Mouse (Mus musculus): ENCODE measurements around the gene Gm17535. TPM values are rescaled to one million over a fixed set of nuclear protein-coding genes. Genes with fewer than 3 reads are reported as not detected.
"Not testable (repeated sequence)": the region's sequence is repeated elsewhere in the genome, so short reads cannot be mapped to it uniquely, and the experiment has no call there.

The Gm17535 gene
- total RNA-seq, 2 experiments from 2014 or later = not detected

DNA sequence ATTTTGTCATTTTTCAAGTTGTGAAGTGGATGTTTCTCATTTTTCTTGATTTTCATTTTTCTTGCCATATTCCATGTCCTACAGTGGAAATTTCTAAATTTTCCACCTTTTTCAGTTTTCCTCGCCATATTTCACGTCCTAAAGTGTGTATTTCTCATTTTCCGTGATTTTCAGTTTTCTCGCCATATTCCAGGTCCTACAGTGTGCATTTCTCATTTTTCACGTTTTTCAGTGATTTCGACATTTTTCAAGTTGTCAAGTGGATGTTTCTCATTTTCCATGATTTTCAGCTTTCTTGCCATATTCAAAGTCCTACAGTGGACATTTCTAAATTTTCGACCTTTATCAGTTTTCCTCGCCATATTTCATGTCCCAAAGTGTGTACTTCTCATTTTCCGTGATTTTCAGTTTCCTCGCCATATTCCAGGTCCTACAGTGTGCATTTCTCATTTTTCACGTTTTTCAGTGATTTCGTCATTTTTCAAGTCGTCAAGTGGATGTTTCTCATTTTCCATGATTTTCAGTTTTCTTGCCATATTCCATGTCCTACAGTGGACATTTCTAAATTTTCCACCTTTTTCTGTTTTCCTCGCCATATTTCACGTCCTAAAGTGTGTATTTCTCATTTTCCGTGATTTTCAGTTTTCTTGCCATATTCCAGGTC is 10.3 kb upstream of the Gm17535 start:
- not testable (repeated sequence) for ATAC-seq (replicated peaks; ENCODE audit: low FRiP score, poor library complexity, severe bottlenecking)

DNA sequence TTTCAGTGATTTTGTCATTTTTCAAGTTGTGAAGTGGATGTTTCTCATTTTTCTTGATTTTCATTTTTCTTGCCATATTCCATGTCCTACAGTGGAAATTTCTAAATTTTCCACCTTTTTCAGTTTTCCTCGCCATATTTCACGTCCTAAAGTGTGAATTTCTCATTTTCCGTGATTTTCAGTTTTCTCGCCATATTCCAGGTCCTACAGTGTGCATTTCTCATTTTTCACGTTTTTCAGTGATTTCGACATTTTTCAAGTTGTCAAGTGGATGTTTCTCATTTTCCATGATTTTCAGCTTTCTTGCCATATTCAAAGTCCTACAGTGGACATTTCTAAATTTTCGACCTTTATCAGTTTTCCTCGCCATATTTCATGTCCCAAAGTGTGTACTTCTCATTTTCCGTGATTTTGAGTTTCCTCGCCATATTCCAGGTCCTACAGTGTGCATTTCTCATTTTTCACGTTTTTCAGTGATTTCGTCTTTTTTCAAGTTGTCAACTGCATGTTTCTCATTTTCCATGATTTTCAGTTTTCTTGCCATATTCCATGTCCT is 9.4 kb upstream of the Gm17535 start, which contains the start of gene Gm10717:
Gene Gm10717 (plus strand): TSS at position 506 of the 556 bp plus-strand sequence.
- ATAC-seq (replicated peaks; ENCODE audit: low FRiP score, poor library complexity, severe bottlenecking) = not testable (repeated sequence)

DNA sequence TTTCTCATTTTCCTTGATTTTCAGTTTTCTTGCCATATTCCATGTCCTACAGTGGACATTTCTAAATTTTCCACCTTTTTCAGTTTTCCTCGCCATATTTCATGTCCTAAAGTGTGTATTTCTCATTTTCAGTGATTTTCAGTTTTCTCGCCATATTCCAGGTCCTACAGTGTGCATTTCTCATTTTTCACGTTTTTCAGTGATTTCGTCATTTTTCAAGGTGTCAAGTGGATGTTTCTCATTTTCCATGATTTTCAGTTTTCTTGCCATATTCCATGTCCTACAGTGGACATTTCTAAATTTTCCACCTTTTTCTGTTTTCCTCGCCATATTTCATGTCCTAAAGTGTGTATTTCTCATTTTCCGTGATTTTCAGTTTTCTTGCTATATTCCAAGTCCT is 8.7 kb upstream of the Gm17535 start:
- not testable (repeated sequence) for ATAC-seq (replicated peaks; ENCODE audit: low FRiP score, poor library complexity, severe bottlenecking)

DNA sequence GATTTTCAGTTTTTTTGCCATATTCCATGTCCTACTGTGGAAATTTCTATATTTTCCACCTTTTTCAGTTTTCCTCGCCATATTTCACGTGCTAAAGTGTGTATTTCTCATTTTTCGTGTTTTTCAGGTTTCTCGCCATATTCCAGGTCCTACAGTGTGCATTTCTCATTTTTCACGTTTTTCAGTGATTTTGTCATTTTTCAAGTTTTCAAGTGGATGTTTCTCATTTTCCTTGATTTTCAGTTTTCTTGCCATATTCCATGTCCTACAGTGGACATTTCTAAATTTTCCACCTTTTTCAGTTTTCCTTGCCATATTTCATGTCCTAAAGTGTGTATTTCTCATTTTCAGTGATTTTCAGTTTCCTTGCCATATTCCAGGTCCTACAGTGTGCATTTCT is 8.3 kb upstream of the Gm17535 start:
- not testable (repeated sequence) for ATAC-seq (replicated peaks; ENCODE audit: low FRiP score, poor library complexity, severe bottlenecking)

DNA sequence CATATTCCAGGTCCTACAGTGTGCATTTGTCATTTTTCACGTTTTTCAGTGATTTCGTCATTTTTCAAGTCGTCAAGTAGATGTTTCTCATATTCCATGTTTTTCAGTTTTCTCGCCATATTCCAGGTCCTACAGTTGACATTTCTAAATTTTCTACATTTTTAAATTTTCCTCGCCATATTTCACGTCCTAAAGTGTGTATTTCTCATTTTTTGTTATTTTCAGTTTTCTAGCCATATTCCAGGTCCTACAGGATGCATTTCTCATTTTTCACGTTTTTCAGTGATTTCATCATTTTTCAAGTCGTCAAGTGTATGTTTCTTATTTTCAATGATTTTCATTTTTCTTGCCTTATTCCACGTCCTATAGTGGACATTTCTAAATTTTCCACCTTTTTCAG is 7.7 kb upstream of the Gm17535 start:
- ATAC-seq (replicated peaks; ENCODE audit: low FRiP score, poor library complexity, severe bottlenecking) = not testable (repeated sequence)

- not testable (repeated sequence) for ATAC-seq (replicated peaks; ENCODE audit: low FRiP score, poor library complexity, severe bottlenecking)
Measured at GRCm38 (mm10) chr9:3027200-3027599, 7.2 kb upstream of the Gm17535 start.

GRCm38 (mm10) chr9:3029276-3030000 is 5.0 kb upstream of the Gm17535 start:
- ATAC-seq (replicated peaks; ENCODE audit: low FRiP score, poor library complexity, severe bottlenecking) = not testable (repeated sequence)

GRCm38 (mm10) chr9:3030677-3031318 is 3.6 kb upstream of the Gm17535 start:
- ATAC-seq (replicated peaks; ENCODE audit: low FRiP score, poor library complexity, severe bottlenecking) = not testable (repeated sequence)

DNA sequence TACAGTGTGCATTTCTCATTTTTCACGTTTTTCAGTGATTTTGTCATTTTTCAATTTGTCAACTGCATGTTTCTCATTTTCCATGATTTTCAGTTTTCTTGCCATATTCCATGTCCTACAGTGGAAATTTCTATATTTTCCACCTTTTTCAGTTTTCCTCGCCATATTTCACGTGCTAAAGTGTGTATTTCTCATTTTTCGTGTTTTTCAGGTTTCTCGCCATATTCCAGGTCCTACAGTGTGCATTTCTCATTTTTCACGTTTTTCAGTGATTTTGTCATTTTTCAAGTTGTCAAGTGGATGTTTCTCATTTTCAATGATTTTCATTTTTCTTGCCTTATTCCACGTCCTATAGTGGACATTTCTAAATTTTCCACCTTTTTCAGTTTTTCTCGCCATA is 2.2 kb downstream of the Gm17535 start, which contains the start of gene Gm10715:
Gene Gm10715 (plus strand): TSS at position 301 of the 400 bp plus-strand sequence.
- not testable (repeated sequence) for ATAC-seq (replicated peaks; ENCODE audit: low FRiP score, poor library complexity, severe bottlenecking)

DNA sequence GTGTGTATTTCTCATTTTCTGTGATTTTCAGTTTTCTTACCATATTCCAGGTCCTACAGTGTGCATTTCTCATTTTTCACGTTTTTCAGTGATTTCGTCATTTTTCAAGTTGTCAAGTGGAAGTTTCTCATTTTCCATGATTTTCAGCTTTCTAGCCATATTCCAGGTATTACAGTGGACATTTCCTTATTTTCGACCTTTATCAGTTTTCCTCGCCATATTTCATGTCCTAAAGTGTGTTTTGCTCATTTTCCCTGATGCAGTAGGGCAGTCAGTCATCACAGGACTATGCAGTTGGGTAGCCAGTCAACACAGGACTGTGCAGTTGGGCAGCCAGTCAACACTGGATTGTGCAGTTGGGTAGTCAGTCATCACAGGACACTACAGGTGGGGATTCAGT is 3.8 kb downstream of the Gm17535 start:
- not testable (repeated sequence) for ATAC-seq (replicated peaks; ENCODE audit: low FRiP score, poor library complexity, severe bottlenecking)

Other genes starting within 250 kb of the Gm17535 start
- not detected in 2 replicates for gene Gm10722, start 33.7 kb upstream of the Gm17535 start, total RNA-seq (2015; ENCODE audit: low replicate concordance)
- not detected in 2 replicates for gene Gm10722, start 33.7 kb upstream of the Gm17535 start, total RNA-seq (2017; ENCODE audit: low replicate concordance)
- not detected in 2 replicates for gene Gm11168, start 31.3 kb upstream of the Gm17535 start, total RNA-seq (2015; ENCODE audit: low replicate concordance)
- gene Gm11168, start 31.3 kb upstream of the Gm17535 start, total RNA-seq (2017; ENCODE audit: low replicate concordance) = 4.9 TPM in 1 of 2 replicates, not detected in the other
- gene Gm10721, start 21.5 kb upstream of the Gm17535 start, total RNA-seq (2015; ENCODE audit: low replicate concordance) = not detected in 2 replicates
- 0.51 TPM in 1 of 2 replicates, not detected in the other for gene Gm10721, start 21.5 kb upstream of the Gm17535 start, total RNA-seq (2017; ENCODE audit: low replicate concordance)
- not detected in 2 replicates for gene Gm10720, start 18.9 kb upstream of the Gm17535 start, total RNA-seq (2015; ENCODE audit: low replicate concordance)
- 1.3 TPM in 1 of 2 replicates, not detected in the other for gene Gm10720, start 18.9 kb upstream of the Gm17535 start, total RNA-seq (2017; ENCODE audit: low replicate concordance)
- gene Gm10719, start 17.2 kb upstream of the Gm17535 start, total RNA-seq (2015; ENCODE audit: low replicate concordance) = not detected in 2 replicates
- 18.1 and 20.0 TPM in 2 replicates for gene Gm10719, start 17.2 kb upstream of the Gm17535 start, total RNA-seq (2017; ENCODE audit: low replicate concordance)
- gene Gm10718, start 11.1 kb upstream of the Gm17535 start, total RNA-seq (2015; ENCODE audit: low replicate concordance) = 7.2 TPM in 1 of 2 replicates, not detected in the other
- gene Gm10718, start 11.1 kb upstream of the Gm17535 start, total RNA-seq (2017; ENCODE audit: low replicate concordance) = 7.4 and 10.2 TPM in 2 replicates
- gene Gm10717, start 9.2 kb upstream of the Gm17535 start, total RNA-seq (2015; ENCODE audit: low replicate concordance) = 4.6 TPM in 1 of 2 replicates, not detected in the other
- 11.3 and 12.7 TPM in 2 replicates for gene Gm10717, start 9.2 kb upstream of the Gm17535 start, total RNA-seq (2017; ENCODE audit: low replicate concordance)
- not detected in 2 replicates for gene Gm10715, start 2.3 kb downstream of the Gm17535 start, total RNA-seq (2015; ENCODE audit: low replicate concordance)
- 3.3 TPM in 1 of 2 replicates, not detected in the other for gene Gm10715, start 2.3 kb downstream of the Gm17535 start, total RNA-seq (2017; ENCODE audit: low replicate concordance)

Data from erythroid progenitor cell, adult 5-6 weeks (primary cell).